Mouse (Mus musculus): ENCODE results near the gene Zmynd8. TPM values are rescaled to one million over a fixed set of nuclear protein-coding genes. Genes with fewer than 3 reads are reported as not detected.

The Zmynd8 gene
- polyA plus RNA-seq, 1 experiment from 2014 or later, result 60.0 TPM

- no peak overlapping the region for H3K4me3 ChIP-seq
- 30% methylated on average over 7 of the region's 7 CpGs for WGBS
- DNase-seq (ENCODE audit: low spot score), result peak; percentile 53
- H3K36me3 ChIP-seq, result 0 out of 2 replicates have a peak, but pooled peaks cover 2% of the 10 kb centered on the region
- H3K4me1 ChIP-seq (replicated peaks), result peaks cover 19% of the 10 kb centered on the region
- H3K9me3 ChIP-seq, result no peaks in the 10 kb centered on the region
- H3K27ac ChIP-seq, result peak overlapping the region; percentile 73
- 0 out of 2 replicates have a peak, but pooled peaks cover 11% of the 10 kb centered on the region for H3K27me3 ChIP-seq (ENCODE audit: insufficient read depth, poor library complexity, severe bottlenecking)
These were observed 147.7 kb downstream of the Zmynd8 start for GRCm38 (mm10) chr2:165751068-165751467.

DNA sequence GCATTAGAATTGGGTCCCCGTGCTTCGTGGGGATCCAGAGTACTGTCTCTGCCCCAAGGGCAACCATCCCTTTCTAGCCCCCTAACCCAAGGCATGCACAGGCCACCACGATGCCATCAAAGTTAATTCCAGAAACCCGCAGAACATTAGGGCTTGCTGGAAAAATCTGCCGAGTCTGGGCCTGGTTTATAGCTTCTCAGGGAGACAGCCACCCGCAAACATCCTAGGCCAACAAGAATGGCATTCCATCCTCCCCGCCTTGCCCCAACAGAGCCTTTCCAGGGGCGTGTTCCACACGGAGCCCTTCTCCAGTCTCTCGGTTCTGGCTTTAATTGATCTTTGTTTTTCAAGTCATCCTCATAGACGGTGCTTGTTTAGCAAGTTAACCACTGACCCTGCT is 150.4 kb downstream of the Zmynd8 start:
- Histone ChIP-seq H3K27ac (peak overlapping the region; percentile 40; the same call in 1 of the 2 replicates), H3K27me3 (ENCODE audit: insufficient read depth, poor library complexity, severe bottlenecking) (0 out of 2 replicates have a peak, but pooled peaks cover 11% of the 10 kb centered on the region), H3K36me3 (no peaks in the 10 kb centered on the region), H3K4me1 (replicated peaks) (peaks cover 19% of the 10 kb centered on the region), H3K4me3 (no peak overlapping the region), H3K9me3 (no peaks in the 10 kb centered on the region)
- no peak for DNase-seq (ENCODE audit: low spot score)
- WGBS, result 10% methylated on average over 11 of the region's 11 CpGs

GRCm38 (mm10) chr2:165747975-165748374 is 150.8 kb downstream of the Zmynd8 start:
- no peak for DNase-seq (ENCODE audit: low spot score)
- Histone ChIP-seq H3K27ac (no peak overlapping the region), H3K4me1 (replicated peaks) (peaks cover 19% of the 10 kb centered on the region), H3K9me3 (no peaks in the 10 kb centered on the region), H3K36me3 (no peaks in the 10 kb centered on the region), H3K27me3 (ENCODE audit: insufficient read depth, poor library complexity, severe bottlenecking) (0 out of 2 replicates have a peak, but pooled peaks cover 11% of the 10 kb centered on the region), H3K4me3 (no peak overlapping the region)
- WGBS, result 44% methylated on average over 7 of the region's 7 CpGs

DNA sequence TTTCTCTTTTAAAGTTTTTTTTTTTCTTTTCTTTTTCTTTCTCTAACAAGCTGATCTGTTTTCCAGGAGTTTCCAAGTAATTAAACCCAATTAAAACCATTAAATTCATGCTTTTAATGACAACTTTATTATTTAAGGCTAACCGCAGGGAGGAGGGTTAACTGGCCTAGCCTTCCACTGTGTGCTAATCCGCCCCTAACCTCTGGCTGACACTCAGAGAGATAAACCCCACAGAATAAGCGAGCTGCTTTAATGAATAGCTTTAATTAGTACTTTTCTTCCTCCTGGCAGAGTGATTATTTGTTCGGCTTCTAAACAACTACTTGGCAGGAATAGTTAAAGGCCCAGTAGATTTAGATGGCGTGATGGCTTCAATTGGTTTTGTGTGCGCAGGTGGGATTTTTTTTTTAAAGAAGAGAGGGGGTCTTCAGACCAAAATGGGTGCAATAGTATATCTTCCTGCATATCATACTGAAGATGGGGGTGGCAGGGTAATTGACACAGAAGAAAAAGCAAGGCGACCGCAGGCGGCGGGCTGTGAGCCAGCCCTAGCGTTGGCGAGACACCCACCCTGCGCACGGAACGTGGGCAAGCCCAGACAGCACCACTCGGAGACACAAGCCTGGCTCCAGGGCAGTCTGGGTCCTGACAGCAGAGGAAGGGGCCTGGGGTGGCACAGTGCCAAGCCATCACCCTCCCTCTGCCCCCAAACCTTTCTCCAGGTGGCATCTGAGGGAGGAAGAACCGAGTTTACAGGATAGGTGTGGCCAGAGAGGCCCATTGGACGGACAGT is 153.3 kb downstream of the Zmynd8 start:
- Histone ChIP-seq H3K36me3 (no peaks in the 10 kb centered on the region), H3K27me3 (ENCODE audit: insufficient read depth, poor library complexity, severe bottlenecking) (peaks cover 18% of the 10 kb centered on the region; the same call in 1 of the 2 replicates), H3K9me3 (no peaks in the 10 kb centered on the region), H3K27ac (no peak overlapping the region), H3K4me3 (no peak overlapping the region), H3K4me1 (replicated peaks) (peaks cover 33% of the 10 kb centered on the region)
- 81% methylated on average over 18 of the region's 18 CpGs for WGBS
- DNase-seq (ENCODE audit: low spot score), result no peak

DNA sequence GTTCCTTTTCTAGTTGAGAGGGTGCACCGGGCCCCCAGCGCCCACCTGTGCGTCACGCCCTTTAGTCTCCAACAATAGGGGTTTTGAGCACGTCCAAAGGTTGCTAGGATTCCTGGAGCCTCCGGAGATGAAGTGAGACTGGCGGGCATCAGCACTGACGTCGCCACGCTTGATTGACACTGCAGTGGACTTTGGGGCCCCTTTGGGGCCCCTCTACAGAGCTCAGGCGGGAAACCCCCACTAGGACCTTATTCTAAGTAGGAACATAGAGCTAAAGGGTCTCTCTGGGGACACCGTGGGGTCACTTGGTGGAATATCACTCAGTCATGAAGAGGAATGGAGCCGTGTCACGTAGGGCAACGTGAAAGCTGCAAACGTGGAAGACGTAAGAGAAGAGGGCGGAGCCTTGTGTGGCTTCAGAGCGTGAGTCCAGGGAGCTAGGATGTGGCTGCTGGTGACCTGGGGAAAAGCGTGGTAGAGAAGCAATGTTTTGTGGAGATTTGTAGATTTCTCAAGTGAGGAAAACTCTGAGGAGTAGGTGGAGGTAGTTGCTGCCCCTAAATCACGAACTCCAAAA is 156.5 kb downstream of the Zmynd8 start:
- H3K4me3 ChIP-seq, result no peak overlapping the region
- H3K4me1 ChIP-seq (replicated peaks), result peaks cover 25% of the 10 kb centered on the region

GRCm38 (mm10) chr2:165741526-165742050 is 157.2 kb downstream of the Zmynd8 start:
- WGBS, result 9% methylated on average over 11 of the region's 11 CpGs
- Histone ChIP-seq H3K4me3 (peak overlapping the region; percentile 20; the same call in 1 of the 2 replicates), H3K36me3 (peaks cover 11% of the 10 kb centered on the region), H3K27ac (peak overlapping the region; percentile 66; the same call in 1 of the 2 replicates), H3K27me3 (ENCODE audit: insufficient read depth, poor library complexity, severe bottlenecking) (peaks cover 10% of the 10 kb centered on the region; the same call in 1 of the 2 replicates), H3K4me1 (replicated peaks) (peaks cover 25% of the 10 kb centered on the region), H3K9me3 (no peaks in the 10 kb centered on the region)
- DNase-seq (ENCODE audit: low spot score), result no peak

More for the DNA sequence above, 156.5 kb downstream of the Zmynd8 start:
- H3K27ac ChIP-seq, result peak overlapping the region; percentile 66
- WGBS, result 18% methylated on average over 21 of the region's 21 CpGs
- H3K27me3 ChIP-seq (ENCODE audit: insufficient read depth, poor library complexity, severe bottlenecking), result peaks cover 12% of the 10 kb centered on the region; the same call in 1 of the 2 replicates
- no peaks in the 10 kb centered on the region for H3K9me3 ChIP-seq
- DNase-seq (ENCODE audit: low spot score), result no peak
- peaks cover 9% of the 10 kb centered on the region; the same call in 1 of the 2 replicates for H3K36me3 ChIP-seq

GRCm38 (mm10) chr2:165740982-165741381 is 157.8 kb downstream of the Zmynd8 start:
- Histone ChIP-seq H3K9me3 (no peaks in the 10 kb centered on the region), H3K4me3 (no peak overlapping the region), H3K27me3 (ENCODE audit: insufficient read depth, poor library complexity, severe bottlenecking) (peaks cover 7% of the 10 kb centered on the region; the same call in 1 of the 2 replicates), H3K36me3 (peaks cover 14% of the 10 kb centered on the region), H3K27ac (peak overlapping the region; percentile 66; the same call in 1 of the 2 replicates), H3K4me1 (replicated peaks) (peaks cover 25% of the 10 kb centered on the region)
- DNase-seq (ENCODE audit: low spot score), result no peak
- 14% methylated on average over 9 of the region's 9 CpGs for WGBS

GRCm38 (mm10) chr2:165740381-165740780 is 158.4 kb downstream of the Zmynd8 start:
- no peak overlapping the region for H3K4me3 ChIP-seq
- H3K9me3 ChIP-seq, result no peaks in the 10 kb centered on the region
- H3K27ac ChIP-seq, result peak overlapping the region; percentile 56
- peaks cover 16% of the 10 kb centered on the region for H3K36me3 ChIP-seq
- H3K27me3 ChIP-seq (ENCODE audit: insufficient read depth, poor library complexity, severe bottlenecking), result peaks cover 7% of the 10 kb centered on the region; the same call in 1 of the 2 replicates
- no peak for DNase-seq (ENCODE audit: low spot score)
- peaks cover 25% of the 10 kb centered on the region for H3K4me1 ChIP-seq (replicated peaks)
- 21% methylated on average over 5 of the region's 5 CpGs for WGBS

DNA sequence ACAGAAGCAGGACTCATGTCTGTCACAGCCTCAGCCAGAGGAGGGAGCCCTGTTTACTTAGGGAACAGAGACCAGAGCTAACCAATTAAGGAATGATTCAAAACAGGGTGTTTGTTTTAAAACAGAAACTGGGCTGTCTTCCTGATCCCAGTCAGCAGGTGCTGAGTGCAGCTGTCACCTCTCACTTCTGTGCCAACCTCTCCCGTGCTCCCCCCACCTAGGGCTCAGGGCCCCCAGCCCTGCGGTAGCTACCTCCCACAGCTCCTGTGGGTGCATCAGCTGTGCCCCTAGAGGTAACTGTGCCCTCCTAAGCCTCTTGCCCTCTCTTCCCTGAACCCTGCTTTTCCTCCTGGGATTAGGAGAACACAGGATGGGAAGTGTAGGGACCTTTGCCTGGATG is 162.5 kb downstream of the Zmynd8 start:
- Histone ChIP-seq H3K27me3 (ENCODE audit: insufficient read depth, poor library complexity, severe bottlenecking) (no peaks in the 10 kb centered on the region), H3K27ac (no peak overlapping the region), H3K9me3 (no peaks in the 10 kb centered on the region), H3K36me3 (peaks cover 29% of the 10 kb centered on the region), H3K4me1 (replicated peaks) (peaks cover 13% of the 10 kb centered on the region), H3K4me3 (no peak overlapping the region)
- DNase-seq (ENCODE audit: low spot score), result no peak
- 63% methylated on average over 2 of the region's 2 CpGs for WGBS

Other genes starting within 250 kb of the Zmynd8 start
- gene Ncoa3, start 93.6 kb upstream of the Zmynd8 start, polyA plus RNA-seq (2016; fragmentation: Nextera tagmentation; extraction: Ambion mirVana), result 14.6 and 16.6 TPM in 2 replicates